Mouse (Mus musculus) brain, embryonic 14.5 days (tissue): ENCODE results near the gene Gdf15.

ENCODE experiments used
- CTCF ChIP-seq: fragments of 200-500 bp; IDR thresholded peaks from 2 replicates; pipeline ENCODE4 v1.5.1; 2012; ENCODE audit warnings: inconsistent platforms, mild to moderate bottlenecking, moderate library complexity, borderline replicate concordance; ENCODE audit not compliant: insufficient read depth, insufficient read length; ENCODE audit errors: extremely low read depth
- POLR2A ChIP-seq: fragments of 200-500 bp; IDR thresholded peaks from 2 replicates; pipeline ENCODE4 v1.6.1; 2012; ENCODE audit warnings: mild to moderate bottlenecking, inconsistent platforms, borderline replicate concordance; ENCODE audit not compliant: poor library complexity, insufficient read depth, insufficient read length, severe bottlenecking; ENCODE audit errors: extremely low read depth

GRCm38 (mm10) chr8:70583476-70584387 lies 48.5 kb downstream of the Gdf15 start:
- TF ChIP-seq CTCF (no peak), POLR2A (no peak)
